Mouse (Mus musculus) thymus, postnatal 4 days (tissue): Measurements from ENCODE around the gene Pacsin2.

Experiments
- DNase-seq: peaks from one replicate; pipeline ENCODE4 v3.0.0; 2021

Gene Pacsin2

GRCm38 (mm10) chr15:83448646-83449045 lies 15.8 kb downstream of the Pacsin2 start:
- DNase-seq, result no peak

- no peak for DNase-seq
Observed at GRCm38 (mm10) chr15:83447791-83448544, 16.4 kb downstream of the Pacsin2 start.

- DNase-seq, result no peak
Observed at GRCm38 (mm10) chr15:83445908-83446307, 18.5 kb downstream of the Pacsin2 start.

GRCm38 (mm10) chr15:83445383-83445782 lies 19.0 kb downstream of the Pacsin2 start:
- DNase-seq, result no peak

GRCm38 (mm10) chr15:83444425-83444824 lies 20.0 kb downstream of the Pacsin2 start:
- DNase-seq, result no peak

- no peak for DNase-seq
Observed at GRCm38 (mm10) chr15:83442495-83443037, 21.8 kb downstream of the Pacsin2 start.

GRCm38 (mm10) chr15:83440726-83441125 lies 23.7 kb downstream of the Pacsin2 start:
- DNase-seq, result no peak

- no peak for DNase-seq
Observed at GRCm38 (mm10) chr15:83436541-83436940, 27.9 kb downstream of the Pacsin2 start.

GRCm38 (mm10) chr15:83435324-83436090 lies 28.9 kb downstream of the Pacsin2 start:
- no peak for DNase-seq

GRCm38 (mm10) chr15:83434692-83435091 lies 29.7 kb downstream of the Pacsin2 start:
- no peak for DNase-seq

GRCm38 (mm10) chr15:83433344-83433743 lies 31.1 kb downstream of the Pacsin2 start:
- no peak for DNase-seq

- DNase-seq, result peak; percentile 49
Observed at GRCm38 (mm10) chr15:83432231-83433031, 32.0 kb downstream of the Pacsin2 start.

- DNase-seq, result no peak
Observed at GRCm38 (mm10) chr15:83430986-83431763, 33.2 kb downstream of the Pacsin2 start.

- DNase-seq, result no peak
Observed at GRCm38 (mm10) chr15:83430419-83430818, 34.0 kb downstream of the Pacsin2 start.

GRCm38 (mm10) chr15:83428586-83428985 lies 35.8 kb downstream of the Pacsin2 start:
- no peak for DNase-seq

GRCm38 (mm10) chr15:83427294-83428163 lies 36.9 kb downstream of the Pacsin2 start:
- DNase-seq, result no peak

GRCm38 (mm10) chr15:83425794-83426193 lies 38.6 kb downstream of the Pacsin2 start:
- DNase-seq, result no peak

- DNase-seq, result no peak
Observed at GRCm38 (mm10) chr15:83425277-83425676, 39.1 kb downstream of the Pacsin2 start.

- no peak for DNase-seq
Observed at GRCm38 (mm10) chr15:83423589-83424384, 40.6 kb downstream of the Pacsin2 start.

GRCm38 (mm10) chr15:83422299-83422981 lies 42.0 kb downstream of the Pacsin2 start:
- DNase-seq, result no peak
